Mouse (Mus musculus) CH12F3 (cell line): Measurements from ENCODE around the gene Ndufs2.

Experiments
- in situ Hi-C: fragments of 300-500 bp; cut with MboI; formaldehyde crosslinking; loops from 2 replicates; pipeline ENCODE4 v1.14.3; 2020; ENCODE audit warnings: low sequenced_read_pairs

The Ndufs2 gene

GRCm38 (mm10) chr1:171250680-171251593 is at the start of gene Ndufs2:
TSS of gene Ndufs2 (minus strand) at chr1:171251388.
- in situ Hi-C loops, result no loop called here

GRCm38 (mm10) chr1:171298226-171298625 is 47.0 kb upstream of the Ndufs2 start:
- in situ Hi-C loops, result no loop called here

- in situ Hi-C loops, result no loop called here
Observed at GRCm38 (mm10) chr1:171295063-171295402, 43.8 kb upstream of the Ndufs2 start.

GRCm38 (mm10) chr1:171294298-171295062 is 43.3 kb upstream of the Ndufs2 start, which contains the start of gene Ufc1:
TSS of gene Ufc1 (minus strand) at chr1:171295024.
- in situ Hi-C loops, result no loop called here

DNA sequence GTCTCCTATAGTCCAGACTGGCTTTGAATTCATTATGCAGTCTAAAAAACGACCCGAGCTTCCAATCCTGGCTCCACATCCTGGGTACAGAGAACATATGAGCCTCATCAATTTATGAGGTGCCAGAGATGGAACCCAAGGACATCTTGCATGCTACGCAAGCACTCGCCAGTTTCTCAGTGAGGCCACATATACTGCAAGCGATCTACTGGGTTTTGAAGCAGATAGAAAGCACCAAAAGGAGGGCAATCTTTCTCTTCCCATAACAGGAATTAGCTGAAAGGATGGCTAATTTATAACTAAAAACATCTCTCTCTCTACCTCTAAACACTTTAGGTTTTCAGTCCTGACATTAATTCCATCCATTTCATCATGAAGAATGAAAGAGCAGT is 42.7 kb upstream of the Ndufs2 start:
- in situ Hi-C loops, result no loop called here

GRCm38 (mm10) chr1:171293351-171293750 is 42.2 kb upstream of the Ndufs2 start:
- in situ Hi-C loops, result no loop called here

DNA sequence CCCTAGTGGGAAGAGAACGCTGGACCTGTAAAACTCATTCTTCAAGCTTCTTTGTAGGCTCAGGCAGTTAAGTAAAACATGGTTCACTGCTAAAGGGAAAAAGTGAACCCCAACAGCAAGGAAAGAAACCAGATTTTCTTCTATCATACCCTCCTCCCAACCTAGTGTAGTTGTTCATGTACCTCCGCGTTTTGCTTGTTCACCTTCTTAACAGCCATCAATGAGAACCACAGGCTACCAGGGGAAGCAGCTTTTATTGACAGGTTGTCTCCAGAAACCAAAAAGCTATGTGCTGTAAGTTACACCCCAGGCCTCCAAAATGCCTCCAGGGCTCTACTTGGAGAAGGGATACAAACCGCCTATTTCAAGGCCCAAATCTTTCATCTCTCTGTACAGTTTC is 37.1 kb upstream of the Ndufs2 start:
- in situ Hi-C loops, result no loop called here

DNA sequence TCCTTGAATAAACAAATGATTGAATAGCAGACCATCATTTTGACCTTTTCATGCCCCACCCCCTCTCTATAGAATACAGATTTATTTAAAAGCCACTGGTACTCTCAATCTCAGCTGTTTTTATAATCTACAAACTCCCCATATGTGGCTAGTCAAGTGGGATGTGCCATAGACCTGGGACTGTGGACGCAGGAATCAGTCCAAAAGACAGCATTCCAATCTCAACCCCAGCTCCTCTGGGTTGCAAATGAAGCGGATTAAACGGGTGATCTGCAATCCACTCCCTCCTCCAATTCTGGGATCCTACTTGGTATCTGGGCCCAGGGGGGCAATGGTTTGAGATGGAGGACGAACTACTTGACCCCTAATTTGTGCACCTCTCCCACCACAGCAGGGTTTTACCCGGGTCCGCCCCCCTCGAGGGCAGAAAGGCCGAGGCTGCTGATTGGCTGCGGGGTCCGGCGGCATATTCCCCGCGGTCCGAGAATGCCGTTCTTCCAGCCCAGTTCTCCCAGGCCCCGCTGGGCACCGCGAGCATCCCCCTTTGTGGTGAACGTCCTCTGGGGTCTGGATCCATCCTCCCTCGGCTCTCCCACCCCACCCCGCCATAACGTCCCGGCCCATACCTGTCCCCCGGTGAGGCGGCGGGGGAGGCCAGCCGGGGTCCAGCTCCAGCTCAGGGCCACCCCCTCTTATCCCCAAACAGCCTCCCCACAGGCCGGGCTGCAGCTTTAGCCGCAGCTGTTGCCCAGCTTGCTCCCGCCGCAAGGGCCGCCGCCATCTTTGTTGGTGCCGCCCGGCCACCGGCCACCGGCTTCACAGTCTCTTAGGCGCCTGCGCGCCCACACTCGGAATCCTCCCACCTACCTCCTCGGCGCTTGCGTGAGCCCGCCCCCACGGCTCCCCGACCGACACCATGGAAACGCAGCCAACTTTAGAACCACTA is 36.2 kb upstream of the Ndufs2 start, which contains the start of gene Usp21:
Gene Usp21 (minus strand): TSS at position 856 of the 946 bp plus-strand sequence.
- in situ Hi-C loops, result no loop called here

GRCm38 (mm10) chr1:171286517-171286916 is 35.3 kb upstream of the Ndufs2 start:
- in situ Hi-C loops, result no loop called here

DNA sequence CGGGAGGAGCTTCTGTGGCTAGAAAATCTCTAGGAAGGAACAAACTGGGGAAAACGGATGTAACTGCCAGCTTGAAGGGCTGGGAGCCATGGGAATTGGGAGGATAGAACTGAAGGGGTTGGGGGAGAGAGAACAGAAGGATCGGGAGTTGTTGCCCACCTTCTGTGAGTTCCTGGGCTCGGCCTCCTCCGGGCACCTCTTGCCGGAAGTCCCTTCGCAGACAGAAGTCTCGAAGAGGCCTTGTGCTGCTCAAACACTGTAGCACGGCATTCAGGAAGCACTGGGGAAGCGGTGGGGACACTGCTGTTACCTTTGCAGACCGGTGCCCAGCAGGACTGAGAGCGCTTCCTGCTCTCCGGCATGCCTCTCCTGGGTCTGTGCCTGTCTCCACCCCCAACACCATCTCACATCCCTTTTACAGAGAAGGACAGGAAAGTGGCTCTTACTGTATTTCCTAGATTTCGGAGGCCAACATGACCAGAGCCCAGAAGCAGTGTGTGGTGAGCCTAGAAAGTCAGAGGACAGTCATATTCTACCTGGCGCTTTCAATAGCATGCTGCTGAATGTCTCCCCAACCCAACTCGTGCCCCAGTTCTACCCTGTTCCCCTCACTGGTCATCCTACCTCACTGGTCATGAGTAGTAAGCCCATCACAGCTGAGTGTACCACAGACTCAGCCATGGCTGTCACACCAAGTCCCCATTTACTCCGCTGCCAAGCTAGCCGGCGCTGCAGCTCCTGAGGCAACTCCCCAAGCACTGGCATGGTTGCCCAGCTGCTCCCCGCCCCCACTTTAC is 34.1 kb upstream of the Ndufs2 start:
- in situ Hi-C loops, result no loop called here

DNA sequence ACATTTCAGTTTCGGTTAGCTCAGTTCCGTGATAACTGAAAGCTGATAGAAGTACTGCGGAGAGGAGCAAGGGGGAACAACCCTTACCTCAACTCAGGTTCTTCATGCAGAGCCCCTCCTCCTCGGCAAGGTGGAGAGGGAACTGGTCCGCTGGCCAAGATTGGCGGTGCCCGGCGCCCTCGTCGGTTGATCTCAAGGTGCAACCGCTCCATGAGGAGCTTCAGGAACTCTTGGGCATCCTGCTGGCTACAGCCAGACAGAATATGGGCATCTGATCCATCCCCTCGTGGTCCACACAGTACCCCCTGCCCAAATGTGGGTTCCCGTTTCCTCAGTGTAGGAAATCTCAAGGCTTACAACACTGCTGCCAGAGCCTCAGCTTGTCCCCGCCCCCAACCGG is 33.3 kb upstream of the Ndufs2 start:
- in situ Hi-C loops, result no loop called here

DNA sequence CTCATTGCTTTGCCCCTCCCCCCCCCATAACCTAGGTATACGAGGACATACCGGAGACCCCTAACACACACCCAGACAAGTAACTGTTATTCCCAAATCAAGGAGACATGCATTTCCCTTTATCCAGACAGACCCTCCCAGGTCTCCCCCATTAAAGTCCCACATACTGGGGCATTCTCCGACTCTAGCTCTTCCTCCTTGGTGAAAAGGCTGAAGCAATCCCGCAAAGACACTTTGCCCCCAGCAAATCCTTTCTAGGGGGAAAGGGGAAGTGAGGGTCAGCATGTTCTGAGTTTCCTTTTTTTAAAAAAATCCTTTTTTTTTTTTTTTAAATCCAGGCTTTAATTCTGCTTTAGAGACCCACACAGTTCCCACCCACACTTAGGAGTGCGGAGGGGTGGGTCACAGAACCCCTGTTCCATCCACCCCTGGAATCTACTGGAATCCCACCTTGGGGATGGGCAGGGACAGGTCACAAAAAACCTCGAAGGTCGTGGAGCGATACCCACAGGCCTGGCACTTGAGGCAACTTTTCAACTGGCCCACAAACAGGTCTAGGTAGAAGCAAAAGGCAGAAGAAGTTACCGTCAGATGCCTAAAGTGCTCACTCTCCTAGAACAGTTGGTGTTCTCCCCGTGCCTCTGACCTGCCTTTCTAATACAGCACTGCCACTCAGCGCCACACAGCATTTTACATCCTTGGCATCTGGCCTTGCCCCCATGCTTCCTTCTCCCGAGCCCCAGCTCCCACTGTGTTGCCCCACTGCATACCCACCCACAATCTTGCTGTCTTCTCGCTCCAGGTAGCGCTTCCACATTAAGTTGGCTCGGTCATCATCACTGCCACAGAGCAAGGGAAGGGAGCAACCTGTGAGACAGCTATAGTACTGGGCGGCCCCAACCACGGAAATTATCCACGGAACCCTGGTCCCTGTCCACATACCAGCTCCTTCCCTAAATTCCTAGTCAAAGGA is 32.3 kb upstream of the Ndufs2 start:
- in situ Hi-C loops, result no loop called here

- in situ Hi-C loops, result no loop called here
Observed at GRCm38 (mm10) chr1:171282086-171282805, 31.1 kb upstream of the Ndufs2 start.

GRCm38 (mm10) chr1:171281528-171281923 is 30.3 kb upstream of the Ndufs2 start:
- in situ Hi-C loops, result no loop called here

DNA sequence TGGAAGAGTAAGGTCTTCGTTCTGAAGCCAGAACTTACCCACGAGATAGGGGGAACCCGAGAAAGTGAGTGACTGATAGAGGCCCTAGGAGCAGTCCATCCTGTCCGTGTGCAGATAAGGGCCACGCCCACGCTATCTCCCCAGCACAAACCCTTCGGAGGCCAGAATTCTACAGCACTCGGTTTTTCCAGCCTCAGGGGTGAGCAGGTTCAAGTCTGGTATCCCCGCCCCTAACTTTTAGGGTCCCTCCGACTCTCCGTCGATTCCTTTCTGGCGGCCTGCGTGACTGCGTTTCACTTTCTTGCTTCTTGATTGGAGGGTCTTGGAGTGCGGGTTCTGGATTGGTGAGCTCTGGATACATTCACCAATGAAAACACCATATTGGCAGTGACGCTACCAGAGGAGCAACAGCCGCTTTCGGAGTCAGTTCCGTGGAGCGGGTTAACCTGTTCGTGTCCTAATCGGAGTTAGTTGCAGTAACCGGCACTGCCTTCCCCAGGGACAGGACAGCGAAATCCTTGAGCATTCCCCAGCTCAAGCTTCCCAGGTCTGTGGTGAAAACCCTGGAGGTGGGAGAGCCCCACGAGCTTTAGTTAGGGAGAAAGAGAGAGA is 29.8 kb upstream of the Ndufs2 start, which contains the start of gene Ppox:
Gene Ppox (minus strand): TSS at position 271 of the 612 bp plus-strand sequence.
- in situ Hi-C loops, result no loop called here

GRCm38 (mm10) chr1:171280250-171280915 is 29.2 kb upstream of the Ndufs2 start:
- in situ Hi-C loops, result no loop called here

DNA sequence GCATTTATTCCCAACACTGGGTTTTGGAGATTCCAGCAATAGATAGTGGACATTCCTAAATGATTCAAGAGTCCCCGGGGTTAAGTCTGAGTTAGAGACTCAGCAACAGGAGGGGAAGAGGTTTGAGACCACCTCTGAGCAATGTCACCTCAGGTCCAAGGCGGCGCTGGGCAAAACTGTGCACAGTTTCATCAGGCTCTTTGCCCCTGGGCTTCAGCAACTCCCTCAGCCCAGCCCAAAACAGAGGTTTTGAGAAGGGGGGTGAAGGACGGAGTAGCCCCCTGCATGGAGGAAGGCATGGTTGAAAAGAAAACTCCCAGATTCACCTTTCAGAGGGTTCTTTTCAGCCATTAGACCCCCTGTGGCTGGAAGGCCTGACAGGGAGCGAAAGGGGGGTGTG is 28.5 kb upstream of the Ndufs2 start:
- in situ Hi-C loops, result no loop called here
